Mouse (Mus musculus): ENCODE results near the gene Ybx2. TPM values are rescaled to one million over a fixed set of nuclear protein-coding genes. Genes with fewer than 3 reads are reported as not detected.

The Ybx2 gene
- total and polyA plus RNA-seq, 3 experiments = 0.25 to 0.39 TPM; not detected in 1

DNA sequence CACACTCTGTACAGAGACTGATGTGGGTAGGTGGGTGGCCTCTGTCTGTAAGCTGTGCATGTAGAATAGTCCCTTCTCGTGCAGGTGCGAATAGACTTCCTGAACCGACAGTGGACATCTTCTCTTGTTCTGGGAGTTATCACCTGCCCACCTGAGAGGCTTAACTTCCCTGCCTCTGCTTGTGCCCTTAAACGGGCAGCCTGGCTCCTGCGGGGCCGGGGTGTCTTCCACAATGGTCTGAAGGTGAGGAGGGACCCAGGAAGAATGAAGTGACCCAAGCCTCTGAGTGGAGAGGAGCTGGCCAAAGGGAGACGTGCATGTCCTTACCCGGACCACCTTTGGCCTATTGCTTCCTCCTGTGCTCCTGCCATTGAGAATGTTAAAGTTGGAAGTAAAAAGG lies 25.4 kb upstream of the Ybx2 start:
- H3K9me3 ChIP-seq (replicated peaks; ENCODE audit: low read length) = no peaks in the 10 kb centered on the region
- TF ChIP-seq MXI1 (IDR thresholded peaks at IDR 0.05; ENCODE audit: low read depth, low read length) (no peak), CHD2 (IDR thresholded peaks at IDR 0.05; ENCODE audit: low read length) (no peak), MEF2A (IDR thresholded peaks at IDR 0.05; ENCODE audit: borderline replicate concordance, low read depth, low read length) (no peak), TBP (conservative IDR thresholded peaks at IDR 0.05; ENCODE audit: low read depth, low read length) (no peak), ZKSCAN1 (IDR thresholded peaks at IDR 0.05; ENCODE audit: borderline replicate concordance, low read depth, low read length) (no peak), TCF12 (IDR thresholded peaks at IDR 0.05; ENCODE audit: low read depth, low read length) (no peak), CHD1 (IDR thresholded peaks at IDR 0.05; ENCODE audit: low read depth, low read length) (no peak), JUND (conservative IDR thresholded peaks at IDR 0.05; ENCODE audit: low read depth, low read length) (no peak), HCFC1 (IDR thresholded peaks at IDR 0.05; ENCODE audit: low read depth, low read length) (no peak), BHLHE40 (IDR thresholded peaks at IDR 0.05; ENCODE audit: low read depth, low read length) (no peak), NRF1 (IDR thresholded peaks at IDR 0.05; ENCODE audit: low read depth, low read length) (no peak), MAFK (IDR thresholded peaks at IDR 0.05; ENCODE audit: insufficient replicate concordance, low read length) (no peak), CTCF (conservative IDR thresholded peaks at IDR 0.05 in 1 of 2, IDR thresholded peaks at IDR 0.05 in 1 of 2; ENCODE audit: low read depth in 2 of 2, low read length in 2 of 2) (no peak), SMC3 (IDR thresholded peaks at IDR 0.05; ENCODE audit: low read depth, low read length) (no peak), ZC3H11A (IDR thresholded peaks at IDR 0.05; ENCODE audit: low read depth, low read length) (no peak), KAT2A (IDR thresholded peaks at IDR 0.05; ENCODE audit: insufficient replicate concordance, low read length) (no peak), MAX (IDR thresholded peaks at IDR 0.05; ENCODE audit: low read length) (no peak)
- H3K4me3 ChIP-seq (replicated peaks in 1 of 3; ENCODE audit: low read depth in 2 of 3, low read length in 2 of 3, poor library complexity in 1 of 3) = no peak overlapping the region
- DNase-seq (ENCODE audit: extremely low read depth) = no peak
- H3K36me3 ChIP-seq (replicated peaks in 1 of 2; ENCODE audit: control insufficient read depth in 1 of 2, insufficient read depth in 1 of 2, low read length in 1 of 2) = peaks cover 85 to 94% of the 10 kb centered on the region in 2 experiments
- peaks cover 7 to 19% of the 10 kb centered on the region in 2 experiments; a peak in 3 of 4 replicates for H3K4me1 ChIP-seq (ENCODE audit: control insufficient read depth in 1 of 2, insufficient read depth in 2 of 2)
- H3K9ac ChIP-seq (ENCODE audit: insufficient read depth, low read depth) = no peak overlapping the region
- no peaks in the 10 kb centered on the region; the same call in 1 of the 2 replicates for H3K79me2 ChIP-seq (replicated peaks; ENCODE audit: control insufficient read depth, extremely low read depth, insufficient read depth, poor library complexity, severe bottlenecking)
- in situ Hi-C loops (cut with MboI; ENCODE audit: low pct_ligation_motif_present, low pct_unique_long_range_greater_than_20kb, low sequenced_read_pairs) = no loop called here
- H3K27me3 ChIP-seq (replicated peaks) = no peaks in the 10 kb centered on the region
- no peak overlapping the region for H3K4me2 ChIP-seq (ENCODE audit: insufficient read depth, low read depth, poor library complexity, severe bottlenecking)
- H3K27ac ChIP-seq (ENCODE audit: insufficient read depth, low read depth) = no peak overlapping the region
- dilution Hi-C loops (cut with MboI; ENCODE audit: extremely low pct_ligation_motif_present, extremely low pct_unique_long_range_greater_than_20kb, low sequenced_read_pairs) = no loop called here

DNA sequence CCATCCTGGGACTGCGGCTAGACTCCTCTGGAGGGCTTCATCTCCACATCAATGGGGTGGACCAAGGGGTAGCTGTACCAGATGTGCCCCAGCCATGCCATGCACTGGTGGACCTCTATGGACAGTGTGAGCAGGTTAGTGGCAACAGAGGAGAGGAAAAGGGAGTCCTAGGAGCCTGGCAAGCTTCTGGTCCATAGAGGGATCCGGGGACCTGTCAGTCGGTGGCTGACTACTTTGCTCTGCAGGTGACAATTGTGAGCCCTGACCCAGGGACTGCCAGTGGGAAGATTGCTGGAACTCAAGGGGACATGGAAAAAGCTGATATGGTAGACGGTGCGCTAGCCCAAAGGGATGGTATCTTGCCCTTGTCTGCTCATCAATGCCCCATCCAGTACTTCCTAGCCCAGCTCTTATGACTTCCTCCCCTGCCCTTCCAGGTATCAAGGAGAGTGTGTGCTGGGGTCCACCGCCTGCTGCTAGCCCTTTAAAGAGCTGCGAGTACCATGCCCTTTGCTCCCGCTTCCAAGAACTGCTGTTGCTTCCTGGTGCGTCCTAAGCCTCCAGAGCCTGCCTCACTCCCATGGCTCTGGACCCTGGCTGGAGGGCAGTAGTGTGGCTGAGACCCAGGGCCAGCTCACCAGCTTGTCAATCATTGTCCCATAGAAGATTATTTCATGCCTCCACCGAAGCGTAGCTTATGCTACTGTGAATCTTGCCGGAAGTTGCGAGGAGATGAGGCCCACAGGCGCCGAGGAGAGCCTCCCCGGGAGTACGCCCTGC lies 24.6 kb upstream of the Ybx2 start:
- no peaks in the 10 kb centered on the region for H3K9me3 ChIP-seq (replicated peaks; ENCODE audit: low read length)
- TF ChIP-seq JUN (IDR thresholded peaks at IDR 0.05; ENCODE audit: insufficient read depth, low read depth, low read length) = no peak
- no peak for TF ChIP-seq USF2 (conservative IDR thresholded peaks at IDR 0.05; ENCODE audit: low read depth, low read length)
- no peak for TF ChIP-seq HCFC1 (IDR thresholded peaks at IDR 0.05; ENCODE audit: low read depth, low read length)
- no peak for TF ChIP-seq JUND (conservative IDR thresholded peaks at IDR 0.05; ENCODE audit: low read depth, low read length)
- no peak for TF ChIP-seq NELFE (IDR thresholded peaks at IDR 0.05; ENCODE audit: low read depth, low read length)
- TF ChIP-seq NRF1 (IDR thresholded peaks at IDR 0.05; ENCODE audit: low read depth, low read length) = no peak
- H3K27ac ChIP-seq (ENCODE audit: insufficient read depth, low read depth) = no peak overlapping the region
- H3K9ac ChIP-seq (ENCODE audit: insufficient read depth, low read depth) = no peak overlapping the region
- in situ Hi-C loops (cut with MboI; ENCODE audit: low pct_ligation_motif_present, low pct_unique_long_range_greater_than_20kb, low sequenced_read_pairs) (no loop called here), dilution Hi-C loops (cut with MboI; ENCODE audit: extremely low pct_ligation_motif_present, extremely low pct_unique_long_range_greater_than_20kb, low sequenced_read_pairs) (no loop called here)
- no peak overlapping the region for H3K4me3 ChIP-seq (replicated peaks in 1 of 3; ENCODE audit: low read depth in 2 of 3, low read length in 2 of 3, poor library complexity in 1 of 3)
- no peaks in the 10 kb centered on the region for H3K27me3 ChIP-seq (replicated peaks)
- peaks cover under 1% of the 10 kb centered on the region; the same call in 1 of the 2 replicates for H3K79me2 ChIP-seq (replicated peaks; ENCODE audit: control insufficient read depth, extremely low read depth, insufficient read depth, poor library complexity, severe bottlenecking)
- H3K36me3 ChIP-seq (replicated peaks in 1 of 2; ENCODE audit: control insufficient read depth in 1 of 2, insufficient read depth in 1 of 2, low read length in 1 of 2) = peaks cover 84 to 94% of the 10 kb centered on the region in 2 experiments
- DNase-seq (ENCODE audit: extremely low read depth) = no peak
- H3K4me1 ChIP-seq (ENCODE audit: control insufficient read depth in 1 of 2, insufficient read depth in 2 of 2) = peaks cover 11 to 27% of the 10 kb centered on the region in 2 experiments; a peak in 3 of 4 replicates
- no peak overlapping the region for H3K4me2 ChIP-seq (ENCODE audit: insufficient read depth, low read depth, poor library complexity, severe bottlenecking)

All from CH12.LX (cell line).